Mouse (Mus musculus) liver, adult 2 months (tissue): ENCODE data around the gene Zdhhc6.

ENCODE experiments used
- CTCF ChIP-seq: fragments of 200-500 bp; IDR thresholded peaks from 2 replicates; pipeline ENCODE4 v1.5.1; 2011; ENCODE audit warnings: low read depth, low read length, control low read depth
- POLR2A ChIP-seq: fragments of 200-500 bp; IDR thresholded peaks from 2 replicates; pipeline ENCODE4 v1.6.1; 2011; ENCODE audit warnings: low read length, control low read depth; ENCODE audit not compliant: insufficient read depth; ENCODE audit errors: extremely low read depth

DNA sequence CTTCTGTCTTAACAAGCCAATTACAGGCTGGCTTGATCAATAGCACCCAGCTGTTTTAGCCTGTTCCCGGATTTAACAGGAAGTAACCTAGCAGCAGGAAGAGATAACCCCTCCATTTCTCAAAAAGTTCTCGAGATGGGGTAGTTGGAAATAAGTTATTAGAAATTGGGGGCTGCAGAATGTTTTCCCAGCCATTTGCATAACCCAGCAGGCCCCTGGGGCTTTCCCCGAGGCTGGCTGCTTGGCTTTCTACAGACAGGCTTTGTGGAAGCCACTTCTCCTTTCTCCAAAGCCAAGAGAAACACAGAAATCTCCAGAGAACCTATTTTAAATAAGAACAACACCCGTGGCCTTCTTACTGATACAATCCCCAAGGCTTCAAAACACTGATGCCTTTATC is 22.7 kb downstream of the Zdhhc6 start:
- TF ChIP-seq POLR2A (no peak), CTCF (no peak)
